Mouse (Mus musculus): ENCODE data around the gene Adamts1. TPM values are rescaled to one million over a fixed set of nuclear protein-coding genes. Genes with fewer than 3 reads are reported as not detected.

Adamts1 gene
- 10.1 and 11.3 TPM in 2 replicates for polyA plus RNA-seq (2015; fragmentation: Nextera tagmentation; extraction: Ambion mirVana)

DNA sequence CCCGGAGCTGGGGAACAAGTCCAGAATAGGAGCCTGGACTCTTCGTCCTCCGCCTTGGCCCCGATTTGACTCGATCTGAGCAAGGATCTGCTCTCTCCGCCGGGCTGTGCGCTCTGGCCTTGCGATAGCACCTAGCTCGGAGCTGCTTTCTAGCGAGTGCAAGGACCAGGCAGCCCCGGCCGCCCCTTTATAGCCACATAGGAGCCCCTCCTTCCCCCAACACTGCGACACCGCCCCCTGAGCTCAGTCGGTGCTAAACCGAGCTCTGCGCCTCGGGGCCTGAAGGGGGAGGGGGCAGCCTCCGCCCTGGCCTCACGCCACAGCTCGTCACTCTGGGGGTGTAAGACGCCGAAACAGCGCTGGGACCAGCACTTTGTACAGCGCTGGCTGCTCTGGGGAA is at the start of gene Adamts1:
Gene Adamts1, minus strand, starts transcription at position 160 of the 400 bp plus-strand sequence.
- ATAC-seq = peak; percentile 77
- Histone ChIP-seq H3K4me2 (ENCODE audit: low read length) (peak within 1 kb of the TSS; percentile 85), H3K27ac (ENCODE audit: low read length) (peak within 1 kb of the TSS; percentile 34), H3K27me3 (replicated peaks; ENCODE audit: control insufficient read depth, insufficient read depth, low read length) (no peaks in the 10 kb centered on the region; the same call in 1 of the 2 replicates), H3K4me1 (replicated peaks; ENCODE audit: control insufficient read depth, insufficient read depth, low read length) (peaks cover 29% of the 10 kb centered on the region), H3K9ac (replicated peaks; ENCODE audit: low read depth, low read length) (peak within 1 kb of the TSS; percentile 68), H3K4me3 (replicated peaks; ENCODE audit: low read length) (peak within 1 kb of the TSS; percentile 62), H3K9me3 (ENCODE audit: control insufficient read depth, low read length) (no peaks in the 10 kb centered on the region), H3K36me3 (ENCODE audit: control insufficient read depth, insufficient read depth) (no peaks in the 10 kb centered on the region)
- 0% methylated on average over 21 of the region's 26 CpGs for WGBS

DNA sequence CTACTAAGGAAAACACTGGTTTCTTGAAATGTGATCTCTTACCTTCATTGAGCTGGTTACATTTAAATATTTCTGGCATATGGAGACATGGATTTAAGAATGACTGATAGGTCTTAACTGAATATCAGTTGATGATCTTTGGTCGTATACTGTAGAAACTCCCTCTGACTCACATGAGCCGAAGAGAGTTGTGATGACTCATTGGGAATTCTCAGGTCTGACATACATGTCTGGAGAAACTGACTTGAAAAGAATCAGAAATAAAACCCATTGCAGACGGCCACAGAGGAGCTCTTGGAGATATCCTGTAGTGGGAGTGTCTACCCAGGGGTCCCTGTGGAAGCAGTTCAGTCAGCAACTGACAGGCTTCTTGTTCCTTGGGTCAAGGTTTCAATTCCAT is 24.2 kb upstream of the Adamts1 start:
- no peaks in the 10 kb centered on the region for H3K36me3 ChIP-seq (ENCODE audit: control insufficient read depth, insufficient read depth)
- WGBS = 76% methylated on average over 3 of the region's 3 CpGs
- ATAC-seq = no peak

DNA sequence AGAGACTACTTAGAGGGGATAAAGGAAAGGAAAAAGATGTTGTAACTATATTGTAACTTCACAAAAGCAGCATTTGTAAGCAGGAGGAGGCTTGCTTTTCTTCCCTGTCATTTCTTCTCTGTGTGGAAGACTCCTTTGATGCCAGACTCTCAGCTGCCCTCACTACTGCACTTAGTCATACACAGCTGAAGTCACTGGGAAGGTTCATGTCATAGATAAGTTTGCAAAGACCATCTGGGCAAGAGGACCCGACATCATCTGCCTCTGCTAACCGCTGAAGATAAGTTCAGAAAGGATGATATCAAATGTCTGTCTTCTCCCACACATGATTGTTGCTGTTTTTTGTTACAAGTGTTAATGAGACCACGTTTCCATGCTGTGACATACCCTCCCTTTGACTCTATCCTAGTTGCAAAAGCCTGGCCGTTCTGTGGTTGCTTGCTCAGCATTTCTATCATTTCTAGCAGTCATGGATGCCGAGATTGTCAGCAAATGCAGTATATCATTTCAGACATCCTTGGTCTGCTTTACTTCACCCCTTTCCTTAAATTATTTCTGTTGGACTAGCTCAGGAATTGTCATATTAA is 19.5 kb upstream of the Adamts1 start:
- no peaks in the 10 kb centered on the region for H3K4me1 ChIP-seq (replicated peaks; ENCODE audit: control insufficient read depth, insufficient read depth, low read length)
- no peak overlapping the region for H3K4me2 ChIP-seq (ENCODE audit: low read length)
- H3K27me3 ChIP-seq (replicated peaks; ENCODE audit: control insufficient read depth, insufficient read depth, low read length) = no peaks in the 10 kb centered on the region
- no peak overlapping the region for H3K4me3 ChIP-seq (replicated peaks; ENCODE audit: low read length)
- no peak overlapping the region for H3K9ac ChIP-seq (replicated peaks; ENCODE audit: low read depth, low read length)
- WGBS = 85% methylated on average over 5 of the region's 5 CpGs
- ATAC-seq = no peak
- H3K36me3 ChIP-seq (ENCODE audit: control insufficient read depth, insufficient read depth) = no peaks in the 10 kb centered on the region
- no peak overlapping the region for H3K27ac ChIP-seq (ENCODE audit: low read length)
- 0 out of 2 replicates have a peak, but pooled peaks cover 2% of the 10 kb centered on the region for H3K9me3 ChIP-seq (ENCODE audit: control insufficient read depth, low read length)

More for the DNA sequence above, 24.2 kb upstream of the Adamts1 start:
- H3K4me3 ChIP-seq (replicated peaks; ENCODE audit: low read length) = no peak overlapping the region
- no peaks in the 10 kb centered on the region for H3K27me3 ChIP-seq (replicated peaks; ENCODE audit: control insufficient read depth, insufficient read depth, low read length)
- H3K27ac ChIP-seq (ENCODE audit: low read length) = no peak overlapping the region
- H3K9me3 ChIP-seq (ENCODE audit: control insufficient read depth, low read length) = 0 out of 2 replicates have a peak, but pooled peaks cover 2% of the 10 kb centered on the region
- H3K9ac ChIP-seq (replicated peaks; ENCODE audit: low read depth, low read length) = no peak overlapping the region
- H3K4me1 ChIP-seq (replicated peaks; ENCODE audit: control insufficient read depth, insufficient read depth, low read length) = no peaks in the 10 kb centered on the region
- no peak overlapping the region for H3K4me2 ChIP-seq (ENCODE audit: low read length)

DNA sequence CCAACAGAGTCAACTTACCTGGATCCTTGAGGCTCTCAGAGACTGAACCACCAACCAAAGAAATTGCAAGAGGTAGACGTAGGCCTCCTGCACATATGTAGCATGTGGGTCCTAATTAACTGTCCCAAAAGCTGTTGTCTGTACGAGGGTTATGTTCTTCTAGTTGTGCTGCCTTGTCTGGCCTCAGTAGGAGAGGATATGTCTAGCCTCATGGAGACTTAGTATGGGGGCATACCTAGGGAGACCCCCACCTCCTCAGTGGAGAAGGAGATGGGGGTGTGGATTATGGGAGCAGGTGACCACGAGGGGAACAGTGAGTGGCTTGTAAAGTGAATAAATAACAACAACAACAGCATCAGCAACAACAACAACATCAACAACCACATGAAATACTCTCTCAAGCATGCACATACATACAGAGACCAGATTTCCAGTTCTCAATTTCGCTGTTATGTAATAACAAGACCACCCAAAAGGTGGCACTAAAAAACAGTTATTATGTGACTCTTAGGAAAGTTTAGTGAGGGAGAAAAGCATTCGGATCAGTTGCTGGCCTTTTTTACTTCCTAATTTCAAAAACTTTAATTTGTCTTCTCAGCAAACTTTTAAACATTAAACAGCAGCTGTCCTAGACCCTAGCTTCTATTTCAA is 17.0 kb upstream of the Adamts1 start:
- Histone ChIP-seq H3K4me3 (replicated peaks; ENCODE audit: low read length) (no peak overlapping the region), H3K4me2 (ENCODE audit: low read length) (no peak overlapping the region)

DNA sequence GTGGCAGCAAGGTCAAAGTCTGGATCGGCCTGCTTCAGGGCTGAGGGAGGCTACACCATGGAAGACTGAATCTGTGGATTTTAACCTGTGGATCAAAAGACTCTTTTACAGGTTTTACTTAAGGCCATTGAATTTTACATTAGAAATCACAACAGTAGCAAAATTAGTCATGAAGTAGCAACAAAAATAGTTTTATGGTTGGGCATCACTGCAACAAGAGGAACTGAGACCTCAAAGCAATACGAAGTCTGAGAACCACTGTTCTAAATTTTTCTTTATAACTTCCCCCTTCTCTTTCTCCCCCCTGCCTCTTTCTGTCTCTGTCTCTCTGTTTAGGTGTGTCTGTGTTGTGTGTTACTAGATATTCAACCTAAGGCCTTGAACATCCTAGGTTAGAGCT is 11.2 kb upstream of the Adamts1 start:
- Histone ChIP-seq H3K27me3 (replicated peaks; ENCODE audit: control insufficient read depth, insufficient read depth, low read length) (no peaks in the 10 kb centered on the region), H3K4me1 (replicated peaks; ENCODE audit: control insufficient read depth, insufficient read depth, low read length) (no peaks in the 10 kb centered on the region)
- no peak for ATAC-seq

More for the DNA sequence above, 17.0 kb upstream of the Adamts1 start:
- no peaks in the 10 kb centered on the region for H3K4me1 ChIP-seq (replicated peaks; ENCODE audit: control insufficient read depth, insufficient read depth, low read length)
- no peaks in the 10 kb centered on the region for H3K27me3 ChIP-seq (replicated peaks; ENCODE audit: control insufficient read depth, insufficient read depth, low read length)
- ATAC-seq = peak; percentile 71
- no peaks in the 10 kb centered on the region for H3K36me3 ChIP-seq (ENCODE audit: control insufficient read depth, insufficient read depth)
- no peak overlapping the region for H3K27ac ChIP-seq (ENCODE audit: low read length)
- H3K9ac ChIP-seq (replicated peaks; ENCODE audit: low read depth, low read length) = no peak overlapping the region
- 55% methylated on average over 5 of the region's 5 CpGs for WGBS
- 0 out of 2 replicates have a peak, but pooled peaks cover 2% of the 10 kb centered on the region for H3K9me3 ChIP-seq (ENCODE audit: control insufficient read depth, low read length)

DNA sequence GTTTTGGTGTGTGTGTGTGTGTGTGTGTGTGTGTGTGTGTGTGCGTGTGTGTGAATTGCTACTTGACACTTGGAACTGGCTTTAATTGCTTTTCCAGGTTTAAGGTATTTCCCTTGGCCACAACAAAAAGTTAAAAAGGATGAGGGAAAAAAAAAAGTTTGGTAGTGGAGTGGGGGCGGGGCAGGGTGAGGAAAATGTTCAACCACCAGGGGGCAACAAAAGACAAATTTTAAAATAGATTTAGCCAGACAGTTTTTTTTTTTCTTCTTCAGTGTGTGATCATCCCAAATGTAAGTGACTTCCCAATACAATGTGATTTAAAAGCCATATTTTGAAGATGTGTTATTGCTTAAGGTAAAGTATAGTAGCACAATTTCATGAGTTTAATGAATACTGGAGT is 4.7 kb upstream of the Adamts1 start:
- Histone ChIP-seq H3K9ac (replicated peaks; ENCODE audit: low read depth, low read length) (no peak overlapping the region), H3K4me1 (replicated peaks; ENCODE audit: control insufficient read depth, insufficient read depth, low read length) (peaks cover 18% of the 10 kb centered on the region), H3K4me2 (ENCODE audit: low read length) (no peak overlapping the region), H3K27me3 (replicated peaks; ENCODE audit: control insufficient read depth, insufficient read depth, low read length) (no peaks in the 10 kb centered on the region; the same call in 1 of the 2 replicates), H3K27ac (ENCODE audit: low read length) (no peak overlapping the region), H3K9me3 (ENCODE audit: control insufficient read depth, low read length) (no peaks in the 10 kb centered on the region), H3K36me3 (ENCODE audit: control insufficient read depth, insufficient read depth) (no peaks in the 10 kb centered on the region), H3K4me3 (replicated peaks; ENCODE audit: low read length) (no peak overlapping the region)
- WGBS = 10% methylated on average over 2 of the region's 2 CpGs
- no peak for ATAC-seq

More for the DNA sequence above, 11.2 kb upstream of the Adamts1 start:
- H3K36me3 ChIP-seq (ENCODE audit: control insufficient read depth, insufficient read depth) = no peaks in the 10 kb centered on the region
- H3K27ac ChIP-seq (ENCODE audit: low read length) = no peak overlapping the region
- no peak overlapping the region for H3K9ac ChIP-seq (replicated peaks; ENCODE audit: low read depth, low read length)
- no peak overlapping the region for H3K4me2 ChIP-seq (ENCODE audit: low read length)
- no peaks in the 10 kb centered on the region for H3K9me3 ChIP-seq (ENCODE audit: control insufficient read depth, low read length)
- H3K4me3 ChIP-seq (replicated peaks; ENCODE audit: low read length) = no peak overlapping the region
- WGBS = 90% methylated on average over 2 of the region's 2 CpGs

DNA sequence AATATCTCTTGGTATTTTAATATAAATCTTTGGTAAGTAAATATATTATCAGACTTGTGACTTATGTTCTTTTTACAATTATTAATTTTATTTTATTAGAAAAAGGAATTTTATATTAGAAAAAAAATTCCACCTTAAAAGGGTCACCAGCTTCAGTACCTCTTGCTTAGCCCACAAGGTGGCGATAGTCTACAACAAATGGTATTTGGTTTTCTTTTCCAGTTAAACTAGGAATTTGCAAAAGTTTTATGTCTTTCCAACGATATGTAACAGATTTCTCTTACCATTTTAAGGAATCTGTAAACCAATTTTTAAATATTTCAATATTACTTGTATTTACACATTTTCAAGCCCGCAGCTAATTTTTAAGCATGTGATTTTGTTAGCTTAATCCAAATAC is 4.2 kb upstream of the Adamts1 start:
- Histone ChIP-seq H3K4me2 (ENCODE audit: low read length) (no peak overlapping the region), H3K27me3 (replicated peaks; ENCODE audit: control insufficient read depth, insufficient read depth, low read length) (no peaks in the 10 kb centered on the region; the same call in 1 of the 2 replicates), H3K9ac (replicated peaks; ENCODE audit: low read depth, low read length) (no peak overlapping the region), H3K9me3 (ENCODE audit: control insufficient read depth, low read length) (no peaks in the 10 kb centered on the region), H3K4me3 (replicated peaks; ENCODE audit: low read length) (no peak overlapping the region), H3K4me1 (replicated peaks; ENCODE audit: control insufficient read depth, insufficient read depth, low read length) (peaks cover 19% of the 10 kb centered on the region), H3K27ac (ENCODE audit: low read length) (no peak overlapping the region), H3K36me3 (ENCODE audit: control insufficient read depth, insufficient read depth) (no peaks in the 10 kb centered on the region)
- WGBS = 18% methylated on average over 3 of the region's 3 CpGs
- ATAC-seq = no peak

DNA sequence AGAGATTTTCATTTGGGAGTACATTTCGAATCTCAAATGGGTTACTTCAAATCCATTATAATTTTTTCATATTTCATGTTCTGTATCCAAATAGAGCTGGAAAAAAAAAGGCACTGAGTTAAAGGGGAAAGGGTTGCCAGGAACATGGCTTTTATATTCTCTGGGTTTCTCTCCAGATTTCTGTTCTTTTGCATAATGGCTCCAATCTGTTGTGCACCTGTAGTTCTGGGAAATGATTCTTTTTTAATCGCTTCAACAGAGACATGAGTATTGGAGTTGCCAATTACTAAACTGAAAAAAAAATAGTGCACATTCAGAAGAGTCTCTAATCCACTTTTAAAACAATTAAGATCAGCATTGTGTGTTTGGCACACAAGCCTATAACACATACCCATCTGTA is 2.7 kb upstream of the Adamts1 start:
- Histone ChIP-seq H3K36me3 (ENCODE audit: control insufficient read depth, insufficient read depth) (no peaks in the 10 kb centered on the region), H3K4me2 (ENCODE audit: low read length) (no peak overlapping the region), H3K9me3 (ENCODE audit: control insufficient read depth, low read length) (no peaks in the 10 kb centered on the region), H3K9ac (replicated peaks; ENCODE audit: low read depth, low read length) (no peak overlapping the region), H3K27me3 (replicated peaks; ENCODE audit: control insufficient read depth, insufficient read depth, low read length) (no peaks in the 10 kb centered on the region; the same call in 1 of the 2 replicates), H3K4me3 (replicated peaks; ENCODE audit: low read length) (no peak overlapping the region), H3K27ac (ENCODE audit: low read length) (no peak overlapping the region), H3K4me1 (replicated peaks; ENCODE audit: control insufficient read depth, insufficient read depth, low read length) (peaks cover 28% of the 10 kb centered on the region)
- ATAC-seq = no peak
- 39% methylated on average over 2 of the region's 2 CpGs for WGBS

DNA sequence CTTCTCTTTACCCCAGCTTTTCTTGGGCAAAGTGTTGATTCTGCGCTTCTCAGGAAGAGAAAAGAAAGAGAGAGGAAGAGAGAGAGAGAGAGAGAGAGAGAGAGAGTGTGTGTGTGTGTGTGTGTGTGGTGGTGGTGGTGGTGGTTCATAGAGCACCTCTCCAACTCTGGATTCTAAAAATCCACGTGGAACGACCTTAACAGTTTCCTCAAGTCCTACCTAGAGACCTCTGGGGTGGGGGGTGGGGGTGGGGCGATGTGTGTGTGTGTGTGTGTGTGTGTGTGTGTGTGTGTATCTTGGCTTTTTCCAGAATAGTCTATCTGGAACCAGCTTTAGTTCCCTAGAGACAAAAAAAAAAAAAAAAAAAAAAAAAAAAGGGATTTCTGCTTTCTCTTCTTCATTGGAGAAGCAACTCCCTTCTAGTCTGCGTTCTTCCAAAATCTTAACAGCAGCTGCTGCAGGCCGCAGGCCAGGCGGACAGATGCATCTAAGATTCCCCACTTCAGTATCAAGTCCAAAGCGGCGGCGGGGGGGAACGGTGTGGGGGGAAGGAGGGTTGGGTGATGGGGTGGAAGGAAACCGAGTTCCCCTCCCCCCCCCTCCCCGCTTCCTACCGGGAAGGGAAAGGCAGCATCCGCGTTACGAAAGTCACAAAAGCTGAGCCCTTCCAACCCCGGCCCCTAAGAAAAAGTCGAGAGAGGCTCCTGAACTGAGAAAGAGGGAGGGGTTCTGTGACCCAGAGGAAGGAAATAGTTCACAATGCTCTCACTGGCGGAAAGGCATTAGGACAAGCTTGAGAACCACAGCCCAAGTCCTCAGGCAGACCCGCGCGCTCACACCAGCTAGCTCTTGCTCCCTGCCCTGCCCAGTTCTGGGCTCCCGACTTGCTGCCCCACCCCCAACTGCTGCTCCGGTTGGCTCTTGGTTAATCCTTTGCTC is 969 bp upstream of the Adamts1 start:
- H3K9me3 ChIP-seq (ENCODE audit: control insufficient read depth, low read length) = no peaks in the 10 kb centered on the region
- ATAC-seq = no peak
- H3K9ac ChIP-seq (replicated peaks; ENCODE audit: low read depth, low read length) = peak overlapping the region; percentile 68
- peak overlapping the region; percentile 34 for H3K27ac ChIP-seq (ENCODE audit: low read length)
- no peaks in the 10 kb centered on the region for H3K36me3 ChIP-seq (ENCODE audit: control insufficient read depth, insufficient read depth)
- peak overlapping the region; percentile 85 for H3K4me2 ChIP-seq (ENCODE audit: low read length)
- WGBS = 1% methylated on average over 24 of the region's 25 CpGs
- H3K4me1 ChIP-seq (replicated peaks; ENCODE audit: control insufficient read depth, insufficient read depth, low read length) = peaks cover 29% of the 10 kb centered on the region
- peak overlapping the region; percentile 62 for H3K4me3 ChIP-seq (replicated peaks; ENCODE audit: low read length)
- H3K27me3 ChIP-seq (replicated peaks; ENCODE audit: control insufficient read depth, insufficient read depth, low read length) = no peaks in the 10 kb centered on the region; the same call in 1 of the 2 replicates

Data from forebrain, embryonic 16.5 days (tissue).